Mouse (Mus musculus): ENCODE measurements around the gene Olfr324.

The Olfr324 gene

GRCm38 (mm10) chr11:58594814-58595213 lies at the start of gene Olfr324:
Olfr324 (plus strand) TSS chr11:58595114.
- DNase-seq, result no peak

- DNase-seq, result no peak
These were observed 48.6 kb upstream of the Olfr324 start, which contains the start of gene Olfr329-ps for GRCm38 (mm10) chr11:58546322-58546721. Olfr329-ps (minus strand) TSS chr11:58546422.

GRCm38 (mm10) chr11:58555536-58555935 lies 39.4 kb upstream of the Olfr324 start, which contains the start of gene Olfr328:
Olfr328 (minus strand) TSS chr11:58555636.
- no peak for DNase-seq

- no peak for DNase-seq
These were observed 24.5 kb upstream of the Olfr324 start, which contains the start of gene Olfr224 for GRCm38 (mm10) chr11:58570405-58570804. Olfr224 (minus strand) TSS chr11:58570553.

GRCm38 (mm10) chr11:58577430-58577829 lies 17.5 kb upstream of the Olfr324 start, which contains the start of gene Olfr325:
Olfr325 (plus strand) TSS chr11:58577730.
- no peak for DNase-seq

GRCm38 (mm10) chr11:58578636-58579035 lies 16.3 kb upstream of the Olfr324 start:
- DNase-seq, result no peak

GRCm38 (mm10) chr11:58587898-58588348 lies 7.0 kb upstream of the Olfr324 start:
- DNase-seq, result no peak

DNA sequence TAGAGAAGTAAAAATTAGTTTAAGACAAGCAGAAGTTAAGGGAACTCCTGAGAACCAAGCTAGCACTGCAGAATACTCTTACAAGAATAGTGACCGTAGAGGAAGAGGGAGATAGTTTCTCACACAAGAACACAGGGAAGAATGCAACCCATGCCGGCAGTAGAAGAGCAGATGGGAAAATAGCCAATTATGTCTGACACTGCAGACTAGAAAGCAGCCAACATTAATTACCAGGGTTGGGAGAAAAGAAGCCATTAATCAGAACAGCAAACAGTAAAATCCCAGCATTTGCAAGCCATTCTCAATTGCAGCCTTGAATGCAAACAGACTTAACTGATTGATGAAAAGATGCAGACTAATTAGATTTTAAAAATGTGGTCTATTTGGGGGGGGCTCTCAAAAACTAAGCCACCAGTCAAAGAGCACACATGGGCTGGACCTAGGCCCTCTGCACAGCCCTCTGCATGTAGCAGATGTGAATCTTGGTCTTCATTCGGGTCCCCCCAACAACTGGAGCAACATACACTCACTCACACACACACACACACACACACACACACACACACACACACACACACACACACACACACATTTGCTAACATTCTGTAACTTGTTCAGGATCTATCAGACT lies 6.2 kb upstream of the Olfr324 start:
- DNase-seq, result no peak

GRCm38 (mm10) chr11:58597837-58598236 lies 2.9 kb downstream of the Olfr324 start:
- DNase-seq, result no peak

DNA sequence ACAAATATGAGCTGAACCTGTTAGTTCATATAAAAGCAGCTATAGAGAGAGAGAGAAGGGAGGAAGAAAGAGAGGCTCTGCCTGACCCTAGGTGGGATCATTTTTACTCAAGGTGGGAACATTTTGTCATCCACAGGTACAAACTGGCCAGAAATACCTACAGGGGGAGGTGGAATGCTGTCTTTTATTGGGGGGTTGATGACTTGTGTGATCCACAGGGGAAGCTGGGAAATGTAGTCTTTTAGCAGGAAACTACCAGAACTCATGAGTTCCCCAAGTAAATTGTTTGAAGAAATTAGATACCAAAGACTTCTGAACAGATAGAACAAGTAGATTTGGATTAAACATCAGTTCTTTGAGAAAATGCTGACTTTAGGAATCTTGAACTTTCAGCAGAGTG lies 7.1 kb downstream of the Olfr324 start:
- DNase-seq, result no peak

GRCm38 (mm10) chr11:58602800-58603560 lies 8.1 kb downstream of the Olfr324 start:
- DNase-seq, result no peak

DNA sequence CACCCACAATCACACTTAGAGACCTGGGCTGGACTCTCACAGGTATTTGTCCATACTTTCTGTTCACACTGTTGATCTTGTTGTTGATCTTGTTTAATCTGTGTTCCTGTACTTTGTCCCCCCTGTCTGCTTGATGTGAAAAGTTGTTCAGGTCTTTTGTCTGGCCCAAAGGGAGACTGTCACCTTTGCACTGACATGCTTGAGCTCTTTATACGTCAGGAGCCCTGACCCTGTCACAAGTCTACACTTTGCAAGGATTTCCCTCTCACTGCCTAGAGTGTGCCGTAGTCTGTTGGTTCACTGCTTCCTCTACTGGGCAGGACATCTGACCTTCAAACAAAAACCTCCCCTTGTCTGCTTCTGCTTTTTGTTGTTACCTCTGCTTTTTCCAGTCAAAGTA lies 9.8 kb downstream of the Olfr324 start:
- no peak for DNase-seq

DNA sequence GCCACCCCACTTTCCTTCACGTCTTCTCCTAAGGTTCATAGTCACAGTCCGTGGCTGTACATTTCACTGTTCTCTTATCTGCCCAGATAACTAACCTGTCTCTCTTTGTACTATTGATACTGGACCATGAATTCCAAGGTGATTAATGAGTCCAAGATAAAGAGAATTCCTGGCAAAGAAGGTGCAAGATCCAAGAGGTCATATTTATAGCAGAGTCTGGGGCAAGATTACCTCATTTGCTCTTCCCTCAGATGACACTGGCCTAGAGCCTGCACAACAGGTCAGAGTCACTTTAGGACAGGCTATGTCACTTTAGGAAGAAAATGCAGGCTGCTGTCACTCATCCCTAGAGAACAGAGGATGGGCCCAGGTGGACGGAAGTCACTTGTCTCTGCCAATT lies 10.3 kb downstream of the Olfr324 start:
- no peak for DNase-seq

- DNase-seq, result no peak
These were observed 11.4 kb downstream of the Olfr324 start for GRCm38 (mm10) chr11:58606177-58606919.

DNA sequence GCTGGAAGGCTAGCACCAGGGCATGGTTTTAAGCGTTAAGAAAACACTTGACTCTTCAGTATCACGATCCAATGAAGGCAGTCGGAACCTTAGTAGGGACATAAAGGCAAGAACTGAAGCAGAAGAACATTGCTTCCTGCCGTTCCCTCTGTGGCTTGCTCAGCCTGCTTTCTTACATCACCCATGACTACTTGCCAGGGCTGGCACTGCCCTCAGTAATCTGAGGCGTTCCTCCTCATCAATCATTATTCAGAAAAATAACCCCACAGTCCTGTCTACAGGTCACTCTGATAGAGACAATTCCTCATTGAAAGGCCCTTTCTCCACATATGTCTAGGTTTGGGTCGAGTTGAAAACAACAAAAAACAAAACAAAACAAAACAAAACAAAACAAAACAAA lies 12.1 kb downstream of the Olfr324 start:
- no peak for DNase-seq

DNA sequence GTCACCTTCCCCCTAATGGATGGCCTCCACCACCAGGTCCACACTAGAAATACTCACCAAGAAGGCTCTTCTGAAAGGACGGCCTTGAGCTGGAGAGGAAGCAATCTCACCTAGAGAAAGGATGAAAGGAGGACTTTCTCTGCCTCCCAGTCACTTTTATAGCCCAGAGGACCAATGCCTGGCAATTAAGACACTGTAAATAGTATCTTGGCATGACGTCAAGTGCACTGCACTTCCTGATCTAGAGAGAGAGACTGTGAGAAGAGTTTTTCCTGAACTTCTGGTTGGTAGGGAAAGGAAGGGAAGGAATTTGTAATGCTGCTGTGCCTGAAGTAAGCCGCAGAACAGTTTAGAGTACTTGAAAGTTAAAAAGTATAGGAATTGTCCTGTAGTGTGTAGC lies 18.4 kb downstream of the Olfr324 start:
- no peak for DNase-seq

- no peak for DNase-seq
These were observed 19.6 kb downstream of the Olfr324 start for GRCm38 (mm10) chr11:58614526-58614925.

DNA sequence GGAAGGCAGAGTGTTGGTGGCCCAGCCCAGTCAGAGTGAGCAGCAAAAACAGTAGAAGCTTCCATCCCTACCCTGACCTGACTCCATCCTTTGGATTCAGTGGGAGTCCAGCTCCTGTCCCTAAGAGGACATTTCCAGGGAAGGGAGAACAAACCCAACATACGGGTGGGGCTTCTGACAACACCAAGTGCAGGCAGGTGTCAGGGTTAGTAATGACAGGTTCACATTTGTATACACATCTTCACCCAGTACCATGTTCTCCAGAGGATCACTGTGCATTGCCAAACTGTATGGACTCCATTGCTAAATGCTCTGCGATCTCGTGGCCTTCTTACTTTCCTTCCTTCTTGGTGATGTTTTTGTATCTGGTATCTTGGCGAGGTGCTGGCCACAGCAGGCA lies 21.1 kb downstream of the Olfr324 start, which contains the start of gene 2210407C18Rik:
Gene 2210407C18Rik (minus strand): TSS at position 101 of the 400 bp plus-strand sequence.
- DNase-seq, result no peak

DNA sequence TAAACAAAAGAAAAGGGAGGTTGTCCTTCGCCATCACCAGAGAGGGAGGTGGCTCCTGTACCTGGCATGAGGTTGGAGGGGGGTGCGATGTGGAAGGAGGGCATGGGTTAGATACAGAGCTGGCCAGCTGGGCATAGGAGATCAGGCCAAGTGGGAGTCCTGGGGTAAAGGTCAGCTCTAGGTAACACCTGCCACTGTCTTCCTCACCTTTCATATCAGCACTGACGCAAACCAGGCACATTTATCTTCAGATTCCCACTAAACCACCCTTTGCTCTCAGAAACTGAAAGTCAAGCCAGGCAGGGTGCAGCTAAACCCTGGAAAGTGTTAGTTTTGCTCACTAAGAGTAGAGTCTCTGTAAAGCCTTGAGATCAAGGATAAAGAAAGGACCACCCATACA lies 23.5 kb downstream of the Olfr324 start:
- no peak for DNase-seq

DNA sequence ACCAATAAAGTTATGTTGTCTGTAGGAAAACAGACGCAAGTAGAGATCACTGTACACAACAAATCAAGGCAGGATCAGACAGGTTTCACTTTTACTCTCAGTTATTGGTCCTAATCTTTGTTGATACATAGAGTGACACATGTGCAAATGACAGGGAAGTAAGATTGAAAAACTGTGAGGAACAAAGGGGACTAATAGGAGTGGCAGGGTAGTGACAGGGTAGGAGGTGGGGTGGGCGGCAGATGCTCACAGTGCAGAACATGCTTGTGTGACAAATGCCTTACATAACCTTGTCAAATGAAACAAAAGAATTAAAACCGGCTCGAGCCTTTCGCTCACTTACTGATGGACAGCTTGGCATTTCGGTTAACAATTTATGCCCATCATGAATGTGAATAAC lies 23.9 kb downstream of the Olfr324 start:
- DNase-seq, result no peak

GRCm38 (mm10) chr11:58626146-58626545 lies 31.2 kb downstream of the Olfr324 start:
- no peak for DNase-seq

- DNase-seq, result no peak
These were observed 35.5 kb downstream of the Olfr324 start, which contains the start of gene Olfr323 for GRCm38 (mm10) chr11:58630401-58630800. Olfr323 (minus strand) TSS chr11:58630501.

DNA sequence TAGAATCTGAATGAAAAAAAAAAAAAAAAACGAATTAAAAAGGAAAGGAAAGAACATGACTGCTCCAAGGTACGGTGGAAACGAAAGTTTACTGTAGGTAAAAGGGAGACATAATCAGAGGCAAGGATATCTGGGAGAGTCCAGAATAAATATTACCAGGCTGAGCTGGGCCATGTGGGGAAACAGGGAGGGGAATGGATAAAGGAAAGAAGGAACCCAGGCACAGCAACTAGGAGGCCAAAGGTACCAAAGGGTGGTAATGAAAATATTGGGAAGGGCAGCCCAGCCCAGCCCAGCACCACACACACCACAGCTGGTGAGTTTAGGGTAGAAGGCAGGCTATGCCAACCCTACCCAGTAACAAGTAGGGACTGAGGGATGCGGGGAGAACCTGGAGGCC lies 40.0 kb downstream of the Olfr324 start:
- no peak for DNase-seq
